Mouse (Mus musculus) limb, embryonic 11.5 days (tissue): ENCODE results near the gene Olfr1532-ps1. TPM values are rescaled to one million over a fixed set of nuclear protein-coding genes. Genes with fewer than 3 reads are reported as not detected.
"Not testable (repeated sequence)": the region's sequence is repeated elsewhere in the genome, so short reads cannot be mapped to it uniquely, and the experiment has no call there.

Experiments used
- ATAC-seq: fragments of 200-750 bp; cut with Nextera tagmentation; 2 replicates; pipeline ENCODE4 v1.8.0; 2017; ENCODE audit warnings: low read depth; ENCODE audit not compliant: insufficient number of reproducible peaks, low FRiP score, low TSS enrichment
- DNase-seq: peaks from one replicate; pipeline ENCODE4 v3.0.0-alpha.2; 2015; ENCODE audit warnings: low spot score
- H3K27ac ChIP-seq: fragments of 300-500 bp; sonication (generic); replicated peaks from 2 replicates; pipeline ENCODE4 v1.5.1; 2014; ENCODE audit warnings: low read depth, mild to moderate bottlenecking, low read length
- H3K27me3 ChIP-seq: fragments of 300-500 bp; sonication (generic); 2 replicates; pipeline ENCODE4 v1.6.1; 2014; ENCODE audit warnings: mild to moderate bottlenecking, low read length, mixed read lengths; ENCODE audit not compliant: control insufficient read depth, insufficient read depth
- H3K36me3 ChIP-seq: fragments of 300-500 bp; sonication (generic); 2 replicates; pipeline ENCODE4 v1.6.1; 2014; ENCODE audit warnings: mild to moderate bottlenecking, low read length, moderate library complexity, mixed read lengths; ENCODE audit not compliant: control insufficient read depth, insufficient read depth
- H3K4me1 ChIP-seq: fragments of 300-500 bp; sonication (generic); 2 replicates; pipeline ENCODE4 v1.6.1; 2014; ENCODE audit warnings: low read length, mixed read lengths; ENCODE audit not compliant: control insufficient read depth, insufficient read depth
- H3K4me2 ChIP-seq: fragments of 300-500 bp; sonication (generic); 2 replicates; pipeline ENCODE4 v1.6.1; 2014; ENCODE audit warnings: low read depth, mild to moderate bottlenecking, moderate library complexity; ENCODE audit not compliant: severe bottlenecking
- H3K4me3 ChIP-seq: fragments of 300-500 bp; sonication (generic); 2 replicates; pipeline ENCODE4 v1.5.1; 2014; ENCODE audit warnings: low read depth, low read length
- H3K9ac ChIP-seq: fragments of 300-500 bp; sonication (generic); 2 replicates; pipeline ENCODE4 v1.6.1; 2014; ENCODE audit warnings: mild to moderate bottlenecking, low read length
- H3K9me3 ChIP-seq: fragments of 300-500 bp; sonication (generic); 2 replicates; pipeline ENCODE4 v1.6.1; 2016; ENCODE audit warnings: low read length; ENCODE audit not compliant: control insufficient read depth
- WGBS: fragments of 180-500 bp; shearing (Covaris S2); extraction: QIAGEN DNeasy Blood & Tissue Kit; methylation state at CpG from one replicate; pipeline ENCODE4 v1.1.7; 2014; 5-methylcytosine and 5-hydroxymethylcytosine counted together
- polyA plus RNA-seq: library from polyadenylated mRNA; unstranded; fragments of >200 nt; fragmentation: Nextera tagmentation; extraction: Ambion mirVana; gene quantifications from 2 replicates; pipeline ENCODE4 v1.2.1, GENCODE M21; 2014

The Olfr1532-ps1 gene
- polyA plus RNA-seq: not detected in 2 replicates

DNA sequence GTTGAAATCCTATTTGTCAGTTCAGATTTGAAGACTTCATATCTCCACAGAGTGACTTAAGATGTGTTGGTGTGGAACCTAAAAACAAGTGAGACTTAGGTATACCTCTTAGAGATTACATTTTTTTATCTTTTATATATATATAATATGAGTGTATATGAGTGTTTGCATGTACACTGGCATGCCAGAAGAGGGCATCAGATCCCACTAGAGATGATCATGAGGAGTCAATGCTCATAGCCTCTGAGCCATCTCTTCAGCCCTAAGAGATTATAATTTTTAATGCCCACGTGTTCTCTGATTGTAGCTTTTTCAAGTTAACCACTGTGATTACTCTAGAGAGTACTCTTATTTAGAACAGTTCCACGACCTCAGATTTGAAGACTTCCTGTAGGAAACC, at the start of gene Olfr1532-ps1:
Olfr1532-ps1 (plus strand) TSS at position 326 of the 400 bp plus-strand sequence.
- 75% methylated on average over 2 of the region's 2 CpGs for WGBS

DNA sequence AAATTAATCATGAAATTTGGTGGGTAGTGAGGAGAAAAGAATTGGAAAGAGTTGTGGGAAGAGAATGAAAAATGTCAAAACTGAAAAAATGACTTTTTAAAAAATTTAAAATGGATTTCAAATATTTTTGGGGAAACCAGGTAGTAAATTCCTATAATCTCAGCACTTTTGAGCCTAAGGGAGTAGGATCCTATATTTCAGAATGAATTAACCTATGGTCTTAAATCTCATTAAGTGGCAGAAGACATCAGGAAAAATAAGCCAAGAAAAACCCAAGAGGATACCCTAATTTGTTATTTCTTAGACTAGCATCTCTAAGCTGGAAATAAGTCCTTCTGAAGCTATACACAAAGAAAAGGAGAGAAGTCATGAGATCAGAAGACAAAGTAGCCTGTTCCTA, 44.9 kb upstream of the Olfr1532-ps1 start, which contains the start of gene Olfr704:
Olfr704 (plus strand) TSS at position 301 of the 400 bp plus-strand sequence.
- Histone ChIP-seq H3K36me3 (no peaks in the 10 kb centered on the region), H3K9me3 (no peaks in the 10 kb centered on the region), H3K4me3 (no peak within 1 kb of the TSS), H3K27ac (no peak within 1 kb of the TSS), H3K9ac (no peak within 1 kb of the TSS), H3K4me1 (no peaks in the 10 kb centered on the region), H3K27me3 (no peaks in the 10 kb centered on the region), H3K4me2 (no peak within 1 kb of the TSS)
- no peak for DNase-seq
- ATAC-seq: no peak

More for the DNA sequence above, at the start of gene Olfr1532-ps1:
- ATAC-seq (no peak), DNase-seq (no peak)
- H3K4me3 ChIP-seq: no peak within 1 kb of the TSS
- no peak within 1 kb of the TSS for H3K27ac ChIP-seq
- H3K9me3 ChIP-seq: no peaks in the 10 kb centered on the region
- no peaks in the 10 kb centered on the region for H3K4me1 ChIP-seq
- H3K36me3 ChIP-seq: no peaks in the 10 kb centered on the region
- no peak within 1 kb of the TSS for H3K4me2 ChIP-seq
- H3K27me3 ChIP-seq: no peaks in the 10 kb centered on the region
- no peak within 1 kb of the TSS for H3K9ac ChIP-seq

DNA sequence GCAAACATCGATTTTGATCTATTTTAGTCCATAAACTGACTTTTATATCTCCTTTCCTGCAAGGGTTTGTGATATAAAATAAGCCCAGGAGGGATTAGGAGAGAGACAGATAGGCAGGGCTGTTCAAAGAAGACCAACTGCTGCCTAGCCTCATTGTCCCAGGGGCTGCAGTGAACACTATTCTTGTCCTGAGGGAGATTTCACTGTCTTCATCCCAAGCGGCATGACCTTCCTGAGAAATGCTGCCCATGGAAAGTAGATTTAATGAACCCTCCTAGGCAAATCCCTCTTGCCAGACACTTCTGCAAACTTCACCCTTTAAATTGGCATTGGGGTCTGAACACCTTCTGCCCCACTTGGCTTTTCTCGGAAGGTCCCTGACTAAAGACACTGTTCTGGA, 31.0 kb upstream of the Olfr1532-ps1 start, which contains the start of gene Olfr705:
Olfr705 (minus strand) TSS at position 101 of the 400 bp plus-strand sequence.
- Histone ChIP-seq H3K4me2 (no peak within 1 kb of the TSS), H3K9me3 (no peaks in the 10 kb centered on the region), H3K4me1 (no peaks in the 10 kb centered on the region), H3K9ac (no peak within 1 kb of the TSS), H3K4me3 (no peak within 1 kb of the TSS), H3K27ac (no peak within 1 kb of the TSS), H3K27me3 (no peaks in the 10 kb centered on the region), H3K36me3 (no peaks in the 10 kb centered on the region)
- DNase-seq: no peak
- ATAC-seq: no peak
- 83% methylated on average over 3 of the region's 3 CpGs for WGBS

DNA sequence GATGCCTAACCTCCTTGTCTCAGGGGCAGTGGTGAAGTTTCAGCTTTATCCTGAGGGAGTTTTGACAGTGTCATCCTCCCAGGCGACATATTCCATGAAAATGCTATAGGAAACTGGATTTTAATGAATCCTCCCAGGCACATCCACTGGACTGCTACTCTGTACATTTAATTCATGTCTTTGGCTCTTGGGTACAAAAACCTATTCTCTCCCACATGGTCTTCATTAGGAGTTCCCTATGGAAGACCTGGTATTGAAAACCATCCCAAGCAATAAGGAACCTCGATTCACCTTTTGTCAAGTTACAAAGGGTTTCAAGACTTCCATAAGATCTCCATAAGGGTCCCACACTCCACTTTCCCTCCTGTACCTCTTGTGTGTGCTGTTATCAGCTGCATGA, 19.7 kb upstream of the Olfr1532-ps1 start, which contains the start of gene Olfr706:
Olfr706 (minus strand) TSS at position 101 of the 400 bp plus-strand sequence.
- DNase-seq: no peak
- H3K9me3 ChIP-seq: no peaks in the 10 kb centered on the region
- no peak within 1 kb of the TSS for H3K4me2 ChIP-seq
- no peak within 1 kb of the TSS for H3K4me3 ChIP-seq
- no peak for ATAC-seq
- H3K27ac ChIP-seq: no peak within 1 kb of the TSS
- H3K9ac ChIP-seq: no peak within 1 kb of the TSS
- no peaks in the 10 kb centered on the region for H3K4me1 ChIP-seq
- H3K36me3 ChIP-seq: no peaks in the 10 kb centered on the region
- WGBS: 88% methylated on average over 2 of the region's 2 CpGs
- H3K27me3 ChIP-seq: no peaks in the 10 kb centered on the region

DNA sequence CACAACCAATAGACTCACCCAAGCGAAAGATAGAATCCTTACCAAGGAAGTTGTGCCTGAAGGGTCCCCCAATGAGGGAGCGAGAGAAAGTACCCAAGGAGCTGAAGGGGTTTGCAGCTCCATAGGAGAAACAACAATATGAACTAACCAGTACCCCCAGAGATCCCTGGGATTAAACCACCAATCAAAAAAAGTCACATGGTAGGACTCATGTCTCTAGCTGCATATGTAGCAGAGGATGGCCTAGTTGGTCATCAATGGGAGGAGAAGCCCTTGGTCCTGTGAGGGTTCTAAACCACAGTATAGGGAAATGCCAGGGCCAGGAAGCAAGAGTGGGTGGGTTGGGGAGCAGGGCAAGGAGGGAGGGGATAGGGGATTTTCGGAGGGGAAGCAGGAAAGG, 6.7 kb upstream of the Olfr1532-ps1 start, which contains the start of gene Olfr707:
Olfr707 (minus strand) TSS at position 101 of the 400 bp plus-strand sequence.
- not testable (repeated sequence) for H3K36me3 ChIP-seq, DNase-seq, ATAC-seq, H3K4me3 ChIP-seq, H3K27ac ChIP-seq, H3K9me3 ChIP-seq, H3K4me1 ChIP-seq, H3K9ac ChIP-seq, H3K27me3 ChIP-seq, H3K4me2 ChIP-seq
- WGBS: 80% methylated on average over 3 of the region's 3 CpGs

DNA sequence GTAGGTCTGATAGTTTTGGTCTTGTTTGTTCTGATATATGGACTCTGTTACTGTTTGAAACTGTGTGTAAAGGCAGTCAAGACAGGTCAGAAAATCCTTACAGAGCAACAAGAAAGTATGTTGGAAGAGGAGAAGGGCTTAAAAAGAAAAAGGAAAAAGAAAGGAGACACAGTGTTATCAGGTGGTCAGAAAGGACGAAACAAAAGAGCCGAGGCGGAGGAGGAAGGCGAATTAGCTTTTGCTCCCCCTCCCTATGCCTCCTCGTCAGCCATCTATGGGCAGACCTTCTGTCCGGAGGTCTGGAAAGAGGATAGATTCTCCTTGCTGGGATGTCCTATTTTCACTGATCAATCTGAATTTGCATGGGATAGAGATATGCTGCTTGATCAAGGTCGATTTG, 13.2 kb downstream of the Olfr1532-ps1 start:
- H3K27ac ChIP-seq, H3K27me3 ChIP-seq, H3K4me1 ChIP-seq, ATAC-seq, H3K4me3 ChIP-seq, H3K36me3 ChIP-seq, DNase-seq, H3K4me2 ChIP-seq, H3K9ac ChIP-seq, H3K9me3 ChIP-seq: not testable (repeated sequence)
- 92% methylated on average over 6 of the region's 7 CpGs for WGBS

DNA sequence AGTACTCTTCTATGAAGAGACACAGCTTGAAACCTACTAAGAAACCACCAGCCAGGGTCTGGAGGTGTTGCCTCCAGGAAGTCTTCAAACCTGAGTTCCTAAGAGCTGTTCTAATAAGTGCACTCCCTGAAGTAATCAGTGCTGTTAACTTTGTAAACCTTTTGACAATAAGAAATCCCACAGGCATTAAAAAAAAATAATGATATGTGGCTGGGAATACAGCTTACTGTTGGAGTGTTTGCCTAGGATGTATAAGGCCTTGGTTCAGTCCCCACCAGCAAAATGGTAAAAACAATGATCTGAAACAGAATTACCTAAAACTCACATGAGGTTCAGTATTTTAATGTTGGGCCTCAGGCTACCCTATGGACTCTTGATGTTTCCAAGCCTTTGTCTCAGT, 24.3 kb downstream of the Olfr1532-ps1 start, which contains the start of gene Olfr709-ps1:
Olfr709-ps1 (minus strand) TSS at position 101 of the 400 bp plus-strand sequence.
- Histone ChIP-seq H3K9me3 (no peaks in the 10 kb centered on the region), H3K27me3 (no peaks in the 10 kb centered on the region), H3K27ac (no peak within 1 kb of the TSS), H3K4me1 (no peaks in the 10 kb centered on the region), H3K9ac (no peak within 1 kb of the TSS), H3K36me3 (no peaks in the 10 kb centered on the region), H3K4me3 (no peak within 1 kb of the TSS), H3K4me2 (no peak within 1 kb of the TSS)
- no peak for DNase-seq
- no peak for ATAC-seq

DNA sequence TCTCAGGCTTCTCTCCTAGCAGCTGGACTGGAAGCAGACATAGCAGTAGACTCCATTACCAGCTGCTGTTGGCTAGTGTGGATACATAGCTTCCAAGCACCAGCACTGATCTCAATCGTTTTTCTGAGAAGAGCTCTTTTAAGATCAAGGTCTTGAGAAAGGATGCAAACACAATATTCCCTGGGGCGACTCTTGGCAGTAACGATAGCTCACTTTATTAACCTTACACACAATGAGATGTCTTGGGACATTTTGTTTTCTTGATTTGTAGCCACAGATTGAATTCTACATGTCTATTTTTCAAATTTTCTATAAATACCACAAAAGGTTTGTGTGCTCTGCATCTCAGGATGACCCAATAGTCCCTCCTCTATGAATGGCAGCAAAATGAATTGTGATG, 40.4 kb downstream of the Olfr1532-ps1 start, which contains the start of gene Olfr710:
Olfr710 (minus strand) TSS at position 101 of the 400 bp plus-strand sequence.
- H3K4me1 ChIP-seq: no peaks in the 10 kb centered on the region
- no peaks in the 10 kb centered on the region for H3K9me3 ChIP-seq
- no peak for DNase-seq
- ATAC-seq: no peak
- WGBS: 78% methylated on average over 3 of the region's 3 CpGs
- no peak within 1 kb of the TSS for H3K9ac ChIP-seq
- H3K36me3 ChIP-seq: no peaks in the 10 kb centered on the region
- H3K27ac ChIP-seq: no peak within 1 kb of the TSS
- no peaks in the 10 kb centered on the region for H3K27me3 ChIP-seq
- H3K4me3 ChIP-seq: no peak within 1 kb of the TSS
- H3K4me2 ChIP-seq: no peak within 1 kb of the TSS

DNA sequence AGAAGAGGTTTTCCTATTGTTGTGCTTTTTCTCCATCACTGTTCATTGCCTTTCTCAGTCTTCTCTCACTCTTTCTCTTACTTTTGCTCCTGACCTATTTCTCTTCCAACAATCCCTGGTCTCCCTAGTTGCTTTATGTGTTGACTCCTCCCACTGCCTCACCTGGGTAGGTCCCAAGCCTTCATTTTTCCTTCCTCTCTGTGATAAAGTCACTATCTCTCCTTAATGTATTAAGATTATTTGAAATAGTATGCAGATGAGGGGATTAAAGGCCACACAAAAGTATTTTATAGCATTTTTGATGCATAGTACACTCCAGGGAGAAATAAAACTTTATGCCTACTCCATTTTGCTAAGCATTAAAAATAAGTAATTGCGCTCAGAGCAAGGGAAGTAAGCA, 56.0 kb downstream of the Olfr1532-ps1 start, which contains the start of gene Olfr6:
Olfr6 (minus strand) TSS at position 101 of the 400 bp plus-strand sequence.
- WGBS: 98% methylated on average over 1 of the region's 1 CpGs
- Histone ChIP-seq H3K4me2 (no peak within 1 kb of the TSS), H3K9me3 (no peaks in the 10 kb centered on the region), H3K9ac (no peak within 1 kb of the TSS), H3K27me3 (no peaks in the 10 kb centered on the region), H3K4me1 (no peaks in the 10 kb centered on the region), H3K36me3 (no peaks in the 10 kb centered on the region), H3K27ac (no peak within 1 kb of the TSS), H3K4me3 (no peak within 1 kb of the TSS)
- no peak for DNase-seq
- ATAC-seq: no peak
